Mouse (Mus musculus) lung, embryonic 16.5 days (tissue): ENCODE data around the gene Tef. TPM values are rescaled to one million over a fixed set of nuclear protein-coding genes. Genes with fewer than 3 reads are reported as not detected.

Source experiments
- ATAC-seq: fragments of 200-750 bp; cut with Nextera tagmentation; 2 replicates; pipeline ENCODE4 v1.8.0; 2017; ENCODE audit warnings: low read depth, mild to moderate bottlenecking, moderate library complexity
- H3K27ac ChIP-seq: fragments of 300-500 bp; sonication (generic); 2 replicates; pipeline ENCODE4 v1.5.1; 2014; ENCODE audit warnings: mild to moderate bottlenecking, control low read depth, low read length
- H3K27me3 ChIP-seq: fragments of 300-500 bp; sonication (generic); 2 replicates; pipeline ENCODE4 v1.6.1; 2014; ENCODE audit warnings: low read depth, low read length, mixed read lengths; ENCODE audit not compliant: control insufficient read depth, insufficient read depth
- H3K36me3 ChIP-seq: fragments of 300-500 bp; sonication (generic); 2 replicates; pipeline ENCODE4 v1.6.1; 2014; ENCODE audit warnings: low read length; ENCODE audit not compliant: control insufficient read depth, insufficient read depth
- H3K4me1 ChIP-seq: fragments of 300-500 bp; sonication (generic); replicated peaks from 2 replicates; pipeline ENCODE4 v1.6.1; 2014; ENCODE audit warnings: low read length, mixed read lengths; ENCODE audit not compliant: control insufficient read depth, insufficient read depth
- H3K4me2 ChIP-seq: fragments of 300-500 bp; sonication (generic); 2 replicates; pipeline ENCODE4 v1.6.1; 2014; ENCODE audit warnings: low read depth, low read length, control low read depth
- H3K4me3 ChIP-seq: fragments of 300-500 bp; sonication (generic); 2 replicates; pipeline ENCODE4 v1.5.1; 2014; ENCODE audit warnings: mild to moderate bottlenecking, low read length, control low read depth
- H3K9ac ChIP-seq: fragments of 300-500 bp; sonication (generic); 2 replicates; pipeline ENCODE4 v1.6.1; 2014; ENCODE audit warnings: low read length, control low read depth
- H3K9me3 ChIP-seq: fragments of 300-500 bp; sonication (generic); 2 replicates; pipeline ENCODE4 v1.6.1; 2016; ENCODE audit warnings: low read length; ENCODE audit not compliant: control insufficient read depth
- WGBS: fragments of 180-500 bp; shearing (Covaris S2); extraction: QIAGEN DNeasy Blood & Tissue Kit; methylation state at CpG from one replicate; pipeline ENCODE4 v1.1.7; 2014; 5-methylcytosine and 5-hydroxymethylcytosine counted together
- polyA plus RNA-seq: library from polyadenylated mRNA; unstranded; fragments of >200 nt; fragmentation: Nextera tagmentation; extraction: Ambion mirVana; gene quantifications from 2 replicates; pipeline ENCODE4 v1.2.1, GENCODE M21; 2015

Gene Tef
- polyA plus RNA-seq, 1 experiment from 2014 or later: 32.4 TPM

DNA sequence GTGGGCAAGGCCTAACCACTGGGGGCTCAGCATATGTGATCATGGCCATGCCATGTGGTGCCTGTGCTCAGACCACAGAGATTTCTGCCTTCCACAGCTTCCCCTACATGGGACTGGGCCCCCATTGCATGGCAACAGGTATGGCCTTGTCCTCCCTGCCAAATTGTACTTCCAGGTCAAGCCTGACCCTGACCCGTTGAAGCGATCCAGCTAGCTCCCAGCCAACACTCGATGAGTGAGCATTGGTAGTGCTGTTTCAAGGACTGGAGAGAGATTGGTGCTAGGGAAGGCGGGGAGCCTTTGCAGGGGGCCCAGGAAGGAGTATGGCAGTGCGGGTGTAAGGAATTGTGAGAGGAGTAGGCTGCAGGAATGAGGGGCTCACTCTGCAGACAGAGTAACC is 35.8 kb upstream of the Tef start:
- Histone ChIP-seq H3K9ac (no peak overlapping the region), H3K27me3 (no peaks in the 10 kb centered on the region), H3K4me2 (no peak overlapping the region), H3K4me3 (no peak overlapping the region), H3K27ac (no peak overlapping the region), H3K4me1 (no peaks in the 10 kb centered on the region), H3K9me3 (no peaks in the 10 kb centered on the region), H3K36me3 (peaks cover 21% of the 10 kb centered on the region)
- no peak for ATAC-seq
- WGBS: 86% methylated on average over 5 of the region's 5 CpGs

DNA sequence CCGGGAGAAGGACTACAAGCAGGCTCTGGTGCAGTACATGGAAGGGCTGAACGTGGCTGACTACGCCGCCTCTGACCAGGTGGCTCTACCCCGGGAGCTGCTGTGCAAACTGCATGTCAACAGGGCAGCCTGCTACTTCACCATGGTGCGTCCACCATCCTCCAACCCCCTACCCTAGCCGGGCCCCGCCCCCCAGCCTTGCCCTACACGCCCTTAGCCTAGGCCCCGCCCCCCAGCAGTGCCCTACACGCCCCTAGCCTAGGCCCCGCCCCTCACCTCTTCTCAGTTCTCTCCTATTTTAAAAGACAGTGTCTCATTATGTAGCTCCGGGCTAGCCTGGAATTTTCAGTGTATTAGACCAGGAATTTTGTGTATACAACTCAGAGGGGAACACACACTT is 33.2 kb upstream of the Tef start:
- Histone ChIP-seq H3K9ac (no peak overlapping the region), H3K4me2 (no peak overlapping the region), H3K27ac (no peak overlapping the region), H3K4me1 (no peaks in the 10 kb centered on the region), H3K36me3 (peaks cover 35% of the 10 kb centered on the region), H3K27me3 (no peaks in the 10 kb centered on the region), H3K4me3 (no peak overlapping the region), H3K9me3 (no peaks in the 10 kb centered on the region)
- WGBS: 52% methylated on average over 13 of the region's 13 CpGs
- ATAC-seq: peak; percentile 27; the same call in 1 of the 2 replicates

DNA sequence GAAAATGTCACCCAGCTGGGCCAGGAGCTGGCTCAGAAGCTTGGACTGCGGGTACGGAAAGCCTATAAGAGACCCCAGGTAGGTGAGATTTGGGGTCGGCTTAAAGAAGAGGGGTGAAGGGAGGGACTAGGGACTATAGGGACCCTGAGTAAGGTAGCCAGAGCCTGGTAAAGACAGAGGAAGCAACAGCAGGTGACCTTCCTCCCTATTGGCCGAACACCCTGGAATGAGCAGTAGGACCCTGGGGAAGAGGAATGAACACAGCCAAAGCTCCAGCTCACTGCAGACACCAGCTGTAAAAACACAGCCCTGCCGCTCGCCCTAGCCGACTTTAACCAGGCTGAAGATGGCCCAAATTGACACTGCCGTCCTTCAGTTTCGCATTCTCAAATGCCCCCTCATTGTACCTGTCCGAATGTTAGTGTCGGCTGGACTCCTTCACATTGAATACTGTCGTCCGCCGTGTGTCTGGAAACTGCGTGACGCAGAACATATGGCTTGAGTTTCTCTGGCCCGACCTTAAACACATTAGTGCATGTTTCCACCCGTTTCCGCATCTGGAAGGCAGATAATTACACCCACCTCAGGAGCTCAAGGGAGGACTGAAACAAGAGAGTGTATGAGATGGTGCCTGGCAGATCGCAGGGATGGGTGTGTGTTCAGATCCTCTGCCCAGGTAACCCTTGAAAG is 29.6 kb upstream of the Tef start:
- Histone ChIP-seq H3K9me3 (no peaks in the 10 kb centered on the region), H3K4me3 (no peak overlapping the region), H3K27me3 (no peaks in the 10 kb centered on the region), H3K4me2 (no peak overlapping the region), H3K4me1 (no peaks in the 10 kb centered on the region), H3K36me3 (peaks cover 47% of the 10 kb centered on the region), H3K9ac (no peak overlapping the region), H3K27ac (no peak overlapping the region)
- WGBS: 83% methylated on average over 20 of the region's 20 CpGs
- ATAC-seq: no peak

DNA sequence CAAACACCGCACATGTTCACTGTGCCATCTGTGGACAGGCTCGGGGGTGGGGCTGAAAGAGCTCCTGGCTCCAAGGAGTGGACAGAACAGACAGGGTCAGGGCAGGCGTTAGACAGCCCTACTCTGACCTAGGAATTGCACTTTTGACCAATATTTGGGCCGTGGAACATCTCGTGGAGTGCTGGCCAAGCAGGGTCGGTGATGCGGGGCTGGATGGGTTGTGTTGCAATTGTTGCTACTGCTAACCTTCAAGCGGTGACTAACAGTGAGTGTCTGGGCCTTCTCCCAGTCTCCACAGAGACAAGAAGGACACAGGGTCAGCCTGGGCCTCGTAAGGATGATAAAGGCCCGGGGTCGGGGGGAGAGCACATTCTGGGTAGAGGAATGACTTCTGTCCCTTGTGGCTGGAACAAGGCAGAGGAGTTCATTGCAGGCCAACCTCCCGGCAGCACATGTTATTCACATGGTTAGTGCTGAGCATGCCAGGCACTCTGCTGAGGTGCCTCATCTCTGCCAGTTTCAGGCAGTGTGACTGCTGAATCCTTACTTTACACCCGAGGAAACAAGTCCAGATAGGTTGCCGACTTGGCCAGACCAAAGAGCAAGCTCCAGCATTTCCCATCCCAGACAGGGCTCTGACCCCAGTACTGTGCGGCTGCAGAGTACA is 27.6 kb upstream of the Tef start:
- no peaks in the 10 kb centered on the region for H3K4me1 ChIP-seq
- no peak for ATAC-seq
- 83% methylated on average over 15 of the region's 15 CpGs for WGBS
- H3K4me3 ChIP-seq: no peak overlapping the region
- H3K9me3 ChIP-seq: no peaks in the 10 kb centered on the region
- no peak overlapping the region for H3K4me2 ChIP-seq
- no peak overlapping the region for H3K27ac ChIP-seq
- no peak overlapping the region for H3K9ac ChIP-seq
- H3K27me3 ChIP-seq: no peaks in the 10 kb centered on the region
- peaks cover 55% of the 10 kb centered on the region for H3K36me3 ChIP-seq

DNA sequence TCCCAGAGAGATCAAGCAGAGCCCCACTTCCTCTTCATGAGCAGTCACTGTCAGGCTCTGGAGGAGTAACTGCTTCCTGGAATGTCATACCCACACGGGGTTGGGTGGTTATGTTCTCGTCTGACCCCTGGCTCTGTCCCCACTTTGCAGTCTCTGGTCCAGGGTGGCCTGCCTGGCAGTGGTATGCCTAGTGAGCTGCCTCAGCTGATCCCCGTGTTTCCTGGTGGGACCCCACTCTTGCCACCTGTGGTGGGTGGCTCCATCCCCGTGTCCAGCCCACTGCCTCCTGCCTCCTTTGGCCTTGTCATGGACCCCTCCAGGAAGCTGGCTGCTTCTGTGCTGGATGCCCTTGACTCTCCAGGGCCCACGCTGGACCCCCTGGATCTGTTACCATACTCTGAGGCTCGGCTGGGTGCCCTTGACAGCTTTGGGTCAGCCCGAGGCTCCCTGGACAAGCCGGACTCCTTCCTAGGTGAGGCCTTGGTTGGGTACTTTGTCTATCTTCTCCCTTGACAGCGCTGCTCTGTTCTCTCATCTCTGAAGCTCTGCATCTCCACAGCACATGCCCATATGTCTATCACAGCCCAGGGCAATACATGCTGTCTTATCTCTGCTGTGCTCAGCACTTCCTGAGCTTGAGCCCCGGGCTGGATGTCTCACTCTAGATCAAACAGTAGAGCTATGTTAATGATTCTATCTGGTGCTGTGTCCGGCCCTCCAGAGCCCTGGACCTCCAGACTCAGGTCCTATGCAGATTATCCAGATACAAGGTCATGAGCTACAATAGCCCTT is 25.4 kb upstream of the Tef start:
- 80% methylated on average over 11 of the region's 11 CpGs for WGBS
- no peak overlapping the region for H3K4me3 ChIP-seq
- peaks cover 62% of the 10 kb centered on the region for H3K36me3 ChIP-seq
- H3K9ac ChIP-seq: no peak overlapping the region
- H3K4me2 ChIP-seq: no peak overlapping the region
- H3K4me1 ChIP-seq: no peaks in the 10 kb centered on the region
- no peak for ATAC-seq
- no peak overlapping the region for H3K27ac ChIP-seq
- no peaks in the 10 kb centered on the region for H3K9me3 ChIP-seq
- H3K27me3 ChIP-seq: no peaks in the 10 kb centered on the region

DNA sequence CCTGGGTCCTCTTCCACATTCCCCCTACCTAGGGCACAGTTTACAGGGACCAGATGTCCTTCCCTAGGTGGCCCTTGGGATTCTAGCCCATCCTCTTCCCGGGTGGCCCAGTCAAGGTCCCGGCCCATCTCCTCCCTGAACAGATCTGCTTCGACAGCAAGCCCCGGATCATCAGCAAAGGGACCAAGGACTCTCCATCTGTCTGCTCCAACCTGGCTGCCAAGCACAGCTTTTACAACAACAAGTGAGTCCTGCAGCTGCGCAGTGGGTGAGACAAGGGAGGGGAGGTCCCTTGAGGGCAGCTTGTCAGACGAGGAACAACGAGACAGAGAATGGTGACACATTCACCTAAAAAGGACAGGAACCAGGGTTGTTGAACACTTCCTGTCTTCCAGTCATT is 20.4 kb upstream of the Tef start:
- no peak for ATAC-seq
- Histone ChIP-seq H3K27ac (no peak overlapping the region), H3K9me3 (no peaks in the 10 kb centered on the region), H3K27me3 (no peaks in the 10 kb centered on the region), H3K4me1 (no peaks in the 10 kb centered on the region), H3K4me3 (no peak overlapping the region), H3K9ac (no peak overlapping the region), H3K4me2 (no peak overlapping the region), H3K36me3 (peaks cover 66% of the 10 kb centered on the region)
- 74% methylated on average over 7 of the region's 7 CpGs for WGBS

DNA sequence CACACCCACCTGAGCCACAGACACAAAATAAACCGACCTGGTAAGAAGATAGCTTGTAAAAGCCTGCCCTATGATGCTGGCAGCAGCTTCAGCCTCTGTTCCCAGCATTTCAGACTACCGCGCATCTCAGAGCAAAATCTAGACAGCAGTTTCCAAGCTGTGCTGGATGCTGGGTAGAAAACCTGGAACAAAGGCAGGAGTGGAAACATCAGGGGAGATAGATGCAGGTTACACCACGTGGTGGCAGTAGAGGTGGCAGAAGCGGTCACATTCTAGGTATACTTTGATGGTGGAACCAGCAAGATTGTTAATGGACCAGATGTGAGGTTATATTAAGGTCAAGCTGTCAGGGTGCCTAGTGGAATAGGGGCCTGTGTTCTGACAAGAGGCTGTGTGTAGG is 17.5 kb upstream of the Tef start:
- H3K27ac ChIP-seq: no peak overlapping the region
- H3K9ac ChIP-seq: no peak overlapping the region
- H3K9me3 ChIP-seq: no peaks in the 10 kb centered on the region
- WGBS: 63% methylated on average over 5 of the region's 5 CpGs
- ATAC-seq: peak; percentile 12; the same call in 1 of the 2 replicates
- no peaks in the 10 kb centered on the region for H3K4me1 ChIP-seq
- no peak overlapping the region for H3K4me3 ChIP-seq
- no peaks in the 10 kb centered on the region for H3K27me3 ChIP-seq
- peaks cover 47% of the 10 kb centered on the region for H3K36me3 ChIP-seq
- no peak overlapping the region for H3K4me2 ChIP-seq

DNA sequence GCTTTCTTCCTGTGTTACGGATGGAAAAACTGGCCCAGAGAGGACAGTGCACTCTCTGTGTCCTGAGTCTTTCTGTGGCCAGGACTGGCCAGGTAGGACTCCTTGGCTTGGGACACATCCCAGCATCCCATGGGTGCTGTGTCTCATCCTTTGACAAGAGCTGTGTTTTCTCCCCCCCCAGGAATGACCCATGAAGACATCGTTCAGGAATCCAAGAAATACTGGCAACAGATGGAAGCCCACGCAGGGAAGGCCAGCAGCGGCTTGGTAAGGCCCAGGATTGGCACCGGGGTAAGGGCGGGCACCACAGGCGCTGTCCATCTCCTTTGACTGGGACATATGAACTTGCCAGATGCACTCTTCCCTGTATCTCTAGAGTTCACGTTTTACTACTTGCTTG is 16.5 kb upstream of the Tef start:
- ATAC-seq: no peak
- no peak overlapping the region for H3K4me2 ChIP-seq
- H3K27ac ChIP-seq: no peak overlapping the region
- peaks cover 42% of the 10 kb centered on the region for H3K36me3 ChIP-seq
- H3K27me3 ChIP-seq: no peaks in the 10 kb centered on the region
- no peaks in the 10 kb centered on the region for H3K4me1 ChIP-seq
- H3K4me3 ChIP-seq: no peak overlapping the region
- H3K9me3 ChIP-seq: no peaks in the 10 kb centered on the region
- 93% methylated on average over 8 of the region's 8 CpGs for WGBS
- no peak overlapping the region for H3K9ac ChIP-seq

DNA sequence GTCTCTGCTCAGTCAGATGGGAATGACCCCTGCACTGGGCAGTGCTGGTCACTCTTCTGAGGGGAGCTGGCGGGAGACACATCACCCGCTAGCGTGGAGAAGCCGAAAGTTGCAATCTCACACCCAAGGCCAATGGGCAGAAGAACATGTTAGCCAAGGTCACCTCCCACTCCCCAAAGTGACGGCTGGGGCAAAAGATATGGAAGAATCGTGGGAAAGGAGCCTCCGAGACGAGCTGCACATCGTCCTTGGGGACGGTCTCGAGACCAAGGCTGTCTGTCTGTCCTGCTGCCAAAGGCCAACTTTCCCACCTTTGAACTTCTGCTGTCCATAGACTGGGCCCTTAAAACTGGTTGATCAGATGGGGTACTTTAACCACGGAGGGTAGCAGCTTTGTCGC is 14.7 kb upstream of the Tef start:
- Histone ChIP-seq H3K27ac (no peak overlapping the region), H3K4me3 (no peak overlapping the region), H3K4me2 (no peak overlapping the region), H3K9ac (no peak overlapping the region), H3K27me3 (no peaks in the 10 kb centered on the region), H3K4me1 (no peaks in the 10 kb centered on the region), H3K9me3 (no peaks in the 10 kb centered on the region), H3K36me3 (peaks cover 35% of the 10 kb centered on the region)
- ATAC-seq: no peak
- WGBS: 90% methylated on average over 13 of the region's 13 CpGs
